Mouse (Mus musculus): ENCODE measurements around the gene Klhl36. TPM values are rescaled to one million over a fixed set of nuclear protein-coding genes. Genes with fewer than 3 reads are reported as not detected.

Klhl36 gene
- polyA plus RNA-seq, 1 experiment: 5.0 TPM

DNA sequence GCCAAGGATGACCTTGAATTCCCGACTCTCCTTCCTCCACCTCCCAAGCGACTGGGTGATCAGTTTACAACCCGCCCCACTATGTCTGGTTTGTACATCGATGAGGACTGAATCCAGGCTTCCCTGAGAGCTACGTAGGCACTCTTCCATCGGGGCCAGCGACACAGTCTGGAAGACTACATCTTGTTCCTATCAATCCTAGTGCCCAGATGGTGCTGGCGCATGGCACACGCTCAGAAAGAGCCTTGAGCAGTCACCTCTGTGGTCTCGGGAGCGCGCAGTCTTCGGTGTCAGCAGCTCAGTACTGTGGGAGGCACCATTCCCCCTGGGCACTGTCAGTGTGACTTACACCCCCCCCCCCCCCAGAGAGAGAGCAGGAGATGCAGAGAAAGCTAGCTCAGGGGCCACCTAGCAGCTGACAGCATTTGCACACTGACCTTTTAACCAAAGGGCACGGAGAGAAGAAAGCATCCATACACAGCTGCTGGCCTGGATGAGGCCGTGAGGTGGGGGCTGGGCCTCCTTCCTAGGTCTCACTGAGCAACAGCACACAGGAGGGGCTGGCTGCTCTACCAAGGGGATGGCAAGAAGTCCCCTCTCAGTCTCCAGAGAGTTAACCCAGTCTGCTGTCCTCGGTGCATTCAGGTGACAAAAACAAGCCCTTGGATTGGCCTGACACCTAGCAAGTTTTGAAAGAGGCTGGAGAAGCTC lies 32.0 kb upstream of the Klhl36 start:
- no peak for TF ChIP-seq GATA1 (IDR thresholded peaks at IDR 0.05; ENCODE audit: low read length)

DNA sequence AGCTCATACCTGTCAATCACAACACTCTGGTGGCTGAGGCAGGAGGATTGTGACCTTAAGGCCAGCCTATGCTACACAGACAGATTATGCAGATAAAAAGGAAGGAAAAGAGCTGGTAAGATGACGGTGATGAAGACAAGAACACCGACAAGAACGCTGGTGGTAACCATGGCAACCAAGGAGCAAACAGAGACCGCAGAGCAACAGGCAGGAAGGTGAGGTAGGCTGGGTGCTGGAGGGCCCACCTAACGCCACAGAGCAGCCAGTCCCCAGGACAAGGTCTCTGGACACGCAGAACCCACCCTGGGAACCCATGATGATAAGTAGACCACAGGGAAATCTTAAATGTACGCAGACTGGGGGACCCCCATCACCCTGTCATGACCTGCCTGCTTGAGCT lies 31.5 kb upstream of the Klhl36 start:
- no peak for TF ChIP-seq GATA1 (IDR thresholded peaks at IDR 0.05; ENCODE audit: low read length)

DNA sequence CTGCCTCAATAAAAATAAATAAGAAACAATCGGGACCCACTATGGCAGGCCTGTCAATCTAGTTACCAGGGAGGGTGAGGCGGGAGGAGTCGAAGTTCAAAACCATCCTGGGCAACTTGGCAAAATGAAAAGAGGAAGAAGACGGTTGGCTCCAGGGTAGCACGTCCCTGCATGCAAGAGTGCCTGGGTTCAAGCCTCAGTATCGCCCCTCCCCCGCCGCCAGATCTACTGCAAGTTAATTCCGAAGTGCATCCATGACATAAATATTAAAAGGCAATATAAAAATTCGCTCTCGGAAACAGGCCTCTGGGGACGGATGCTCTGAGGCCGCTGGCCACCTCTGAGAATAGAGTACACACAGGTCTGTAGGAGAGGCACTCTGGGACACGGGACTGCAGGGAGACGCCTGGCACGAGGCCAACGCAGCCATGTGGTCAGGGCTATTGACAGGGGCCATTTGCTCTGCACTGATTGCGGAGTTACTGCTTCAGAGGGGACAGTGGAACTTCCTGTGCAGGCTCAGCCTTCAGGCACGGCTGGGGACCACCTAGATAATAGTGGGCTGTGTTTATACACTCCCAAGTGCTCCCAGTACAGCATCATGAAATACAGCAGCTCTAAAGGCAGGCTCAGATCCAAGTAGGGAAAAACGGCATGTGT lies 30.6 kb upstream of the Klhl36 start:
- no peak for TF ChIP-seq GATA1 (IDR thresholded peaks at IDR 0.05; ENCODE audit: low read length)

DNA sequence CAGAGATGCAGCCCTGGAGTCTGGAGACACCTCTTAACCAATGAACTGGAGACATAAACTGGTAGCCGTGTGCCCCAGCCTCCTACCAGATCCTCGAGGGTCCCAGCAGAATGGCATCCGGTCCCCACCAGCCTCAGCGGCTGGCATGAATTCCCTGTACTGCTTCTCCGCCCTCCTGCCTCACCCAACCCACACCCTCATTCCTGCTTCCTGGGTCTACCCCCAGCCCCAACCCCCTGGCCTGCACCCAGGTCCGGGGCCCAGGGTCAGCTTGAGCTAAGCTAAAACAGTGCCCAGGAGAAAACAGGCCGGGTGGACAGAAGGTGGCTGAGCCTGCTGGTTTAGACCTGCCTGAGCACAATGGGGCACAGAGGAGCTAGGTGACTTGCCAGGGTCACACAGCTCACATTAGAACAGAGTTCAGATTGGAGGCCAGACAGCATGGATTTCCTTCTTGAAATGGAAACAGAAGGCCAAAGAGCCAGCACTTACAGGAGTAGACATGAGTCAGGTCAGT lies 29.9 kb upstream of the Klhl36 start:
- no peak for TF ChIP-seq GATA1 (IDR thresholded peaks at IDR 0.05; ENCODE audit: low read length)

DNA sequence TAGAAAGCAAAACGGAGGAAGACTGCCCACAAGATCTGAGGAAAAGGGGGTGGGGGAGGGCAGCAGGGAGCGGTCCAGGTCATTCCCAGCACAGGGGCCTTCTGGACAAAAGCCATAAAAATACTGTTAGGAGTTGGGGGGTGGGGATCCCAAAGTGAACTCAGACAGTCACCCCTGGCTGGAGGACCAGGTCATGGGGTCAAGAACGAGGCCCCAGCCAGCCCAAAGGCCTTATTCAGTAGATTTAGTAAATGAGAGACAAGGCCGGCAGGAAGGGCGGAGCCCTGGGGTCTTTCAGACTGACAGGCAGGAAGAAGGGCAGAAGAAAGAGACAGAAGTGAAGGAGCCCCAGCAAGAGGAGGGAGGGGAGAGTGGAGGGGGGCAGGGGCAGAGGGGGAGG lies 29.1 kb upstream of the Klhl36 start:
- TF ChIP-seq GATA1 (IDR thresholded peaks at IDR 0.05; ENCODE audit: low read length): no peak

DNA sequence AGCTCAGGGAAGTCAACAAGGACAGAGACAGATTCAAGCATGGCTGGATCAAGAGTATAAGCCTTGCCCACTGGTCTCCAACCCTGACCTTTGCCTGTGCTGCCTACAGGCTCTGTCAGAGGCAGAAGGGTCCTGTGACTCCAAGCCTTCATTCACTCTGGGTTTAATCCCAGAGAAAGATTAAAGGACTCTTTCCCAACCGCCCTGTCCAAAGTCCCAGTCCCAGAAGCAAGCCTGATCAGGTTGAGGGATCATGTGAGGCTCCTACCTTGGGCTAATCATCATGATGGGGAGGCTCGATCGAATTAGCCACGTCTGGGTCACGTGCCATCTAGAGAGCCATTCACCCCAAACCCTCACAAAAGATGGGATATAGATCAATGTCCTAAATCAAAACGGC lies 27.4 kb upstream of the Klhl36 start:
- TF ChIP-seq GATA1 (IDR thresholded peaks at IDR 0.05; ENCODE audit: low read length): no peak

DNA sequence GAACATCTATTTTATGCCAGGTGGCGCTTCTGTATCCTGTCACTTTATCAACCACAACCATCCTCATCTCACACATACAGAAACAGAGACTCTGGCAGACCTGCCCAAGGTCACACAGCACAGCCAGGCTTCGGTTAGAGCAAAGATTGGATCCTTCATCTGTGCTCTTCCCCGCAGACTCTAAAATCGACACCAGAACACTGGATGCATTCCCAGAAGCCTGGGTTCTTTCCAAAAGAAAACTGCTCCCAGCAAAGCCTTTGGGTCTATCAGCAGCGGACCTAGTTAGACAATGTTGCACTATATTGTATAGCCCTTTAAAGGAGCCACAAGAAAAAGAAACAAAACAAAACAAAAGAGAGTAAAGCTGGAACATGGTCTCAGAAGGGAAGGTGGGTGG lies 26.8 kb upstream of the Klhl36 start:
- no peak for TF ChIP-seq GATA1 (IDR thresholded peaks at IDR 0.05; ENCODE audit: low read length)

DNA sequence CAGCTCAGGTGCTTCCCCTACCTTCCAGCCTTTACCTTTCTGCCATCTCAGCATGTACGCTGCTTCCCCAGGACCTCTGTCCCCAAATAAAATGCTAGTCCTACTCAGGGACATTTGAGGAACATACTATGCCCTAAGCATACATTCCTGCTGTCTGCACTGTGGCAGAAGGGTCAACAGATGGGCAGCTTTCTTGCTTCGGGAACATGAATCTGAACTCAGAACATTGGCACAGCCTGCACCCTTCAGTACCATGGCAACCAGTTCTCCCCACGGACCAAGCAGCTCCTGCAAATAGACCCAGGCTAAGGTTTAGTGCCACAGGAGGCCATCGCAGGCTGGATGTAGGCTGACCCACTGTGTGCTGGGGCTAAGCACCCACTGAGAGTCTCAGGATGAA lies 25.2 kb upstream of the Klhl36 start:
- TF ChIP-seq GATA1 (IDR thresholded peaks at IDR 0.05; ENCODE audit: low read length): no peak

DNA sequence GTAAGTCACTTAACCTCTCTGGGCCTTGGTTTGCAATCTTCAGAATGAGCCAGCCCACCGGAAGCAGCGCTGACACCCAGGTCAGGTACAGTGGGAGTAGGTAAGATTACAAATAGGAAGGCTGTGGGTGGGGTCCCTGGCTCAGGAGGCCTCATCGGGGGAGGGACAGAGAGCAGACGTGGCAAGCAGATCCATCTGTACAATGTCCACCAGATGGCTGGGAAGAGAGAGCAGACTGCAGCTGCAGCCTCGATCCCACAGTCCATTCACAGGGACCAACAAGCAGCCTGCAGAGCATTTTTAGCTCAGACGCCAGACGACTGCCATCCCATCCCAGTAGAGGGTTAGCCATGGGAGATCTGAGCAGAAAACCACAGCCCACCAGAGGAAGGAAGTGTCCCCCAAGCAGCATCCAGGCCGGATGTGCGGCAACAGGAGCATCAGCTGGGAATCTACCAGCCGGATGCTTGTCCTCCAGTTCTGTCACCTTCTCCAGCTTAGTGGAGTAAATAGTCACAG lies 24.5 kb upstream of the Klhl36 start:
- no peak for TF ChIP-seq GATA1 (IDR thresholded peaks at IDR 0.05; ENCODE audit: low read length)

DNA sequence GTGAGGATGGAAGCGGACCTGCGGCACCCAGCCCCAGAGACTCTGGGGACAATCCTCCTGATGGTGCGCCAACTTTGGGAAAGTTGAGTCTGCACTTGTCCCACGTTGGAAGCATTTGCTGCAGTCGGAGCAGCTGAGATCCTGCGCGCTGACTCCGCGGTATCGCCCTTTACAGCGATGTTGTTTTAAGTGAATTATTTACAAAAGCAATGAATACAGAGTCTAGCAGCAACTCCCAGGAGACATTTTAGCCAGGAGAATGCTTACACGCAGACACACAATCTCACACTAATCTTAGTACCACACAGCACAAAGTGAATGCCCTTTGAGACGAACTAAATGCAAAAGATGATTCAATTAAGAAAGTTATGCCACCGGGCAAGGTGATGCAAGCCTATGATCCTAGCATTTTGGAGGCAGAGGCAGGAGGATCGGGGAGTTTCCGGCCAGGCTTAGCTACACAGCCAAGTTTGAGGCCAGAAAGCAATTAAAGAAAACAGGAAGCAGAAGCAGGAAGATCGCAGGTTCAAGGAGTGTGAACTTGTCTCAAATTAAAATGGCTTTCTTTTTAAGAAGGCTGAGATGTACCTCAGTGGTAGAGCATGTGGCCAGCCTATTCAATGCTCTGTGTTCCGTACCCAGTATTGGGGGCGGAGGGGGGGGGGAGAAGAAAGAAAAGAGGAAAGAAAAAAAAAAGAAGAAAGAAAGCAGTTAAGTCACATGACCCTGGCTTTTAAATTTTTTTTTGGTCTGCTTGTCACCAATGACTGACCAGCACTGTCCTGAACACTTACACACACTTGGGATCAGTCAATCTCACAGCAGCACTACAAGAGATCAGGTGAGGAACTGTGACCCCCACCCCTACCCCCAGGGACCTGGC lies 23.7 kb upstream of the Klhl36 start:
- no peak for TF ChIP-seq GATA1 (IDR thresholded peaks at IDR 0.05; ENCODE audit: low read length)

DNA sequence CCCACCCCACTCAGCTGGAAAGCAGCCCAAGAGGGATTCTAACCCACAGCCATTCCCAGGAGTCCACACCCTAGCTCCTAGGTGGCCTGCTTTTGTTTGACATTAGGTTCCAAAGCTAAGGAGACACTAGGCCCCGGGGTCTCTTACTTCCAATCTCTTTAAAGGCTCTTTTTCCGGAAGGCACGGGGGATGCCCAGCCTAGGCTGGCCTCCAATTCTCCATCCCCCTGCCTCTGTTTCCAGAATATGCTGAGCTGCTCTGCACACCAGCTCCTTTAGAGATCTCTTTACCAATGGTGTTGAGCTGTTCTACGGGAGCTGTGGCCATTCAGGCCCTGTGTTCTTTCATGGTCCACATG lies 23.1 kb upstream of the Klhl36 start:
- no peak for TF ChIP-seq GATA1 (IDR thresholded peaks at IDR 0.05; ENCODE audit: low read length)

DNA sequence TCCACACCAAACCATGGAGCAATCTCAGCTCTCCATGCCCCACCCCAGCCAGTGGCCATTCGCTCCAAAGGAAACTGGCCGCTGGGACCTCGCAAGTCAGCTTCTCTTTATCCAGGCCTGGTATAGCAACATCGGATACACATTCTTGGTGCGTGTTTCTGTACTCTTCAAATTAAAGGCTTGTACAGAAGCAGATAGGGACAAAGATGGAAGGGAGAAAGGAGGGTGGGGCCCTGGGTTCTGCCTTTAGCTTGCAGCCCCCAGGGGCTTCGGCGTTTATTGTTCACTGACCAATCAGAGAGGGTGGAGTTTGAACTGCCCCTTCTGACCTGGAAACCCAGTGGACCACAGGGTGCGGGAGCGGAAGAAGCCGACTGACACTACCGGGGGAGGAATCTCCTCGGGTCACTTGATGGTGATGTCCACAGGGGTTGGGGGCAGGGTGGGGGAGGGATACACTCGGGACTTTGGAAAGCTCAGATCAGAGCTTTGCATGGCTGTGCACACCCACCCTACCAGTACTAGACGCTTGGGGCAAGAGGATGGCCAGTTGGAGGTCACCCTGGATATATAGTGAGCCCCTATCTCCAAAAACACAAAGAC lies 22.5 kb upstream of the Klhl36 start:
- TF ChIP-seq GATA1 (IDR thresholded peaks at IDR 0.05; ENCODE audit: low read length): no peak

DNA sequence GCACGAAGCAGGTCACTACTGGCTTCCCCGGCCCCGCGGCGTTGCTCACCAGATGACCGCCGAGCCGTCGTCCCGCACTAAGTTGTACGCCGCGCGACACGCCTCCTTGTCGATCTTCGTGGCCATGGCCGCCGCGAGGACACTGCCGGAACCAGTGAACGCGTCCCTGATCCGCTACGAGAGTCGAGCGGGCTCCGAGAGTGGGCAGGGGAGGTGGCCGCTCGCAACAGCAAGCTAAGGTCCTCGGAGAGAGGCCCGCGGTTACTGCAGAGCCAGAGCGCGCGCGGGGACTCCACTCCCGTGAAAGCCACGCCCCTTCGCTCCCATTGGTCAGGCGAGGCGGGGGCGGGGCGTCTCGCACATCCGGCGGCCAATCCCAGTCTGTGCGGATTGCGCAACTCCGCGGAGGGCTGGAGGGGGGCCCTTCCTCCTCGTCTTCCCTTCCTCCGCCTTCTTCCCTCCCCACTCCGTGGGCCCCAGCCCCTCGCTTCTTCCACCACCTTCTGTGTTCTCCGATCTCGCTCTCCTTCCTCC lies 21.7 kb upstream of the Klhl36 start, which contains the start of gene Cotl1:
TSS of gene Cotl1 (minus strand) at position 270 of the 534 bp plus-strand sequence.
- no peak for TF ChIP-seq GATA1 (IDR thresholded peaks at IDR 0.05; ENCODE audit: low read length)

DNA sequence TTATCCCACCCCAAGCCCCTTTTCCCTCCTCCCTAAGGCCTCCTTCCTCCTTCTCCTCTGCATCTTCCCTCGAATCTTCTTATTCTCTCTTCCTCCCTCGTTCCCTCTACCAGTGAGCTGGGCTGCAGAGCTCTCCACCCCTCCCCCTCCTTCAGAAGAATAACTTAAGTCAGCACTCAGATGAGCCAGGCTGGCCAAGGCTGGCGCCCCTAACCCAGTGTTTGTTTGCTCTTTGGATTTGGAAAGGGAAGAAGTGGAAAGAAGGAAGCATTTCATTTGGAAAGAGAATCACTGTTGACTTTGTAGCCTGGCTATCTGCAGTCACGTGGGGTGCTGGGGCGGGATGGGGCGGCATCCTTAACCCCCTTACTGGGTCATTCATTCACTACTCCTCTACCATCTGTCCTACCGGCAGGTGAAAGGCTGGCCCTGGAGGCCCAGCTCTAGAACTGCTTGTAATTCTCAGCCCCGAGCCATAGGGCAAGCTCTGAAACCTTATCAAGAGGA lies 21.1 kb upstream of the Klhl36 start:
- no peak for TF ChIP-seq GATA1 (IDR thresholded peaks at IDR 0.05; ENCODE audit: low read length)

DNA sequence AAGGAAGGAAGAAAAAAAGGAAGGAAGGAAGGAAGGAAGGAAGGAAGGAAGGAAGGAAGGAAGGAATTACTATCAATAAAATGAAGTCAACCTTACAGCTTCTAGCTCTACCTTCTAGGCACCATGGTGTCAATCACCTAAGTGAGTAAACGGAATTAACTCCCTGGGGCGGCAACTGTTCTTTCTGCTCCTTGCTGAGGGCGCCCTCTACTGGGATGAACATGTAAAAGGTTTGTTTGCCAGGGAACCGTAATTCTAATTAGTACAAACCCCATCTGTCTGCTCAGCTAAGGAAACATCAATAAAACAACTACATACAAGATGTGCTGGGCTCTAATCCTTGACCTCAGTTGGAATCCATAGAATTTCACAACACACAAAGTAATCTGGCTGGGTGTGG lies 18.6 kb upstream of the Klhl36 start:
- TF ChIP-seq GATA1 (IDR thresholded peaks at IDR 0.05; ENCODE audit: low read length): no peak

Data from G1E-ER4 (cell line).